Mouse (Mus musculus): ENCODE results near the gene Cox7a1.

DNA sequence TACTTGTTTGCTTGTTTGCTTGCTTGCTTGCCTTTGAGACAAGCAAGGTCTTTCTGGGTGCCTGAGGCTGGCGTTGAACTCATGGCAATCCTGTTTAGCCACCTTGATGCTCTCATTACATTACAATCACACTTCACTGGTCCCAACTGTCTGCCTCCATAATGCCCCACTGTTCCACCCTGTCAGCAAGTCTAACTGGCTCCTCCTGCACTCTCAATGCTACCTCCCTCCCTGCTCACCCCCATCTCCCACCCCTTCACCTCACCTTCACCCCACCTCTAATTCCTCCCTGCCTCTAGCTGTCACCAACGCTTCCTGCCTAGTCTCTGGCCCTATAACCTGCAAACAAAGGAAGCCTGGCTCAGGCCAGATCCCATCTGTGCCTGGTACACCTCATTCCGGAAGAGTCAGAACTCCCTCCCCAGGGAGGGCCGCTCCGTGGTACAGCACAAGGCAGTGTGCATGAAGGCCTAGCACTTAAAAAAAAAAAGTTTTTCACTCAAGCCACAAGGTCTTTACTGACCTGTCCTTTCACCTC lies 13.7 kb downstream of the Cox7a1 start:
- TF ChIP-seq CTCF (IDR thresholded peaks at IDR 0.05; ENCODE audit: low read depth, low read length) (no peak), POLR2A (IDR thresholded peaks at IDR 0.05; ENCODE audit: insufficient read depth, low read length) (no peak)
